Mouse (Mus musculus): Measurements from ENCODE around the gene Kctd18.

GRCm38 (mm10) chr1:57969327-57970271 lies 49.2 kb downstream of the Kctd18 start:
- TF ChIP-seq CTCF (IDR thresholded peaks at IDR 0.05; ENCODE audit: control insufficient read depth, insufficient read depth, insufficient replicate concordance, low read depth, low read length) (peak; percentile 77; the same call in 1 of the 2 replicates), POLR2A (IDR thresholded peaks at IDR 0.05; ENCODE audit: control insufficient read depth, low read depth, low read length) (peak; percentile 96)
